Mouse (Mus musculus) naive thymus-derived CD4-positive, alpha-beta T cell, adult 2 months (primary cell): ENCODE measurements at regions not wholly inside any gene's neighbourhood (a gene's known extent, or its start where the extent isn't known, plus 50 kb on each side); places are given as distances from the start of the nearest gene placed in this dataset.

Source experiments
- DNase-seq: peaks from one replicate; pipeline ENCODE4 v3.0.0-alpha.2; 2011; ENCODE audit warnings: low read depth

GRCm38 (mm10) chr13:51899319-51900042 is 53.0 kb downstream of the Gadd45g start:
- DNase-seq = no peak

GRCm38 (mm10) chr13:51900043-51900440 is 53.6 kb downstream of the Gadd45g start:
- DNase-seq = no peak

GRCm38 (mm10) chr13:51902482-51903285 is 56.2 kb downstream of the Gadd45g start:
- no peak for DNase-seq

GRCm38 (mm10) chr13:51903324-51903939 is 57.0 kb downstream of the Gadd45g start:
- no peak for DNase-seq

- no peak for DNase-seq
Observed at GRCm38 (mm10) chr13:51905270-51905669, 58.8 kb downstream of the Gadd45g start.

- no peak for DNase-seq
Observed at GRCm38 (mm10) chr13:51906103-51906502, 59.6 kb downstream of the Gadd45g start.

GRCm38 (mm10) chr13:51908514-51908913 is 62.0 kb downstream of the Gadd45g start:
- no peak for DNase-seq

- peak; percentile 14 for DNase-seq
Observed at GRCm38 (mm10) chr13:51911296-51911998, 65.0 kb downstream of the Gadd45g start.

GRCm38 (mm10) chr13:51912477-51912876 is 66.0 kb downstream of the Gadd45g start:
- no peak for DNase-seq

GRCm38 (mm10) chr13:51912994-51913393 is 66.5 kb downstream of the Gadd45g start:
- DNase-seq = no peak

GRCm38 (mm10) chr13:51916666-51917240 is 70.3 kb downstream of the Gadd45g start:
- DNase-seq = no peak

GRCm38 (mm10) chr13:51917658-51918057 is 71.2 kb downstream of the Gadd45g start:
- DNase-seq = no peak

- DNase-seq = no peak
Observed at GRCm38 (mm10) chr13:51918108-51918507, 71.6 kb downstream of the Gadd45g start.

GRCm38 (mm10) chr13:51918781-51919170 is 72.3 kb downstream of the Gadd45g start:
- DNase-seq = no peak

- DNase-seq = no peak
Observed at GRCm38 (mm10) chr13:51919171-51919793, 72.8 kb downstream of the Gadd45g start.

- DNase-seq = no peak
Observed at GRCm38 (mm10) chr13:51919937-51920336, 73.5 kb downstream of the Gadd45g start.

- no peak for DNase-seq
Observed at GRCm38 (mm10) chr13:51920511-51921351, 74.3 kb downstream of the Gadd45g start.

- DNase-seq = no peak
Observed at GRCm38 (mm10) chr13:51921550-51921949, 75.1 kb downstream of the Gadd45g start.

GRCm38 (mm10) chr13:51926764-51927163 is 80.3 kb downstream of the Gadd45g start:
- DNase-seq = no peak

GRCm38 (mm10) chr13:51929730-51930129 is 83.3 kb downstream of the Gadd45g start:
- no peak for DNase-seq
